Mouse (Mus musculus) heart, embryonic 13.5 days (tissue): ENCODE measurements around the gene Cmtm1. TPM values are rescaled to one million over a fixed set of nuclear protein-coding genes. Genes with fewer than 3 reads are reported as not detected.
A peak's percentile ranks its signal among the peaks of the same experiment; 100 is the strongest.

ENCODE experiments used
- ATAC-seq: fragments of 200-750 bp; cut with Nextera tagmentation; 2 replicates; pipeline ENCODE4 v1.8.0; 2017; ENCODE audit warnings: moderate TSS enrichment; ENCODE audit not compliant: insufficient number of reproducible peaks, low FRiP score, low TSS enrichment; ENCODE audit errors: extremely low read depth
- H3K27ac ChIP-seq: fragments of 300-500 bp; sonication (generic); replicated peaks from 2 replicates; pipeline ENCODE4 v1.5.1; 2015; ENCODE audit warnings: moderate library complexity, mild to moderate bottlenecking, inconsistent platforms
- H3K27me3 ChIP-seq: fragments of 300-500 bp; sonication (generic); replicated peaks from 2 replicates; pipeline ENCODE4 v1.6.1; 2015; ENCODE audit warnings: mild to moderate bottlenecking, inconsistent platforms
- H3K36me3 ChIP-seq: fragments of 300-500 bp; sonication (generic); 2 replicates; pipeline ENCODE4 v1.6.1; 2015; ENCODE audit warnings: mild to moderate bottlenecking, inconsistent platforms
- H3K4me1 ChIP-seq: fragments of 300-500 bp; sonication (generic); 2 replicates; pipeline ENCODE4 v1.6.1; 2015; ENCODE audit warnings: inconsistent platforms
- H3K4me2 ChIP-seq: fragments of 300-500 bp; sonication (generic); 2 replicates; pipeline ENCODE4 v1.6.1; 2015; ENCODE audit warnings: inconsistent platforms, mild to moderate bottlenecking, moderate library complexity
- H3K4me3 ChIP-seq: fragments of 300-500 bp; sonication (generic); 2 replicates; pipeline ENCODE4 v1.5.1; 2015; ENCODE audit warnings: moderate library complexity, mild to moderate bottlenecking, inconsistent platforms
- H3K9ac ChIP-seq: fragments of 300-500 bp; sonication (generic); 2 replicates; pipeline ENCODE4 v1.6.1; 2015; ENCODE audit warnings: inconsistent platforms, mild to moderate bottlenecking, moderate library complexity
- H3K9me3 ChIP-seq: fragments of 300-500 bp; sonication (generic); 2 replicates; pipeline ENCODE4 v1.6.1; 2016; ENCODE audit warnings: inconsistent platforms
- WGBS: fragments of 180-500 bp; shearing (Covaris S2); methylation state at CpG from one replicate; pipeline ENCODE4 v1.1.7; 2015; ENCODE audit warnings: mixed read lengths; 5-methylcytosine and 5-hydroxymethylcytosine counted together
- polyA plus RNA-seq: library from polyadenylated mRNA; unstranded; fragments of >200 nt; fragmentation: Nextera tagmentation; extraction: Ambion mirVana; gene quantifications from 2 replicates; pipeline ENCODE4 v1.2.1, GENCODE M21; 2015

The Cmtm1 gene
- polyA plus RNA-seq, 1 experiment from 2014 or later = not detected

- peaks cover 12% of the 10 kb centered on the region for H3K4me1 ChIP-seq
- H3K27me3 ChIP-seq = no peaks in the 10 kb centered on the region
- no peak for ATAC-seq
- H3K27ac ChIP-seq = no peak overlapping the region
- H3K36me3 ChIP-seq = peaks cover 9% of the 10 kb centered on the region
- no peak overlapping the region for H3K9ac ChIP-seq
- no peaks in the 10 kb centered on the region for H3K9me3 ChIP-seq
- no peak overlapping the region for H3K4me2 ChIP-seq
- WGBS = 86% methylated on average over 3 of the region's 3 CpGs
- H3K4me3 ChIP-seq = no peak overlapping the region
Measured at GRCm38 (mm10) chr8:104253016-104253415, 56.9 kb downstream of the Cmtm1 start.

DNA sequence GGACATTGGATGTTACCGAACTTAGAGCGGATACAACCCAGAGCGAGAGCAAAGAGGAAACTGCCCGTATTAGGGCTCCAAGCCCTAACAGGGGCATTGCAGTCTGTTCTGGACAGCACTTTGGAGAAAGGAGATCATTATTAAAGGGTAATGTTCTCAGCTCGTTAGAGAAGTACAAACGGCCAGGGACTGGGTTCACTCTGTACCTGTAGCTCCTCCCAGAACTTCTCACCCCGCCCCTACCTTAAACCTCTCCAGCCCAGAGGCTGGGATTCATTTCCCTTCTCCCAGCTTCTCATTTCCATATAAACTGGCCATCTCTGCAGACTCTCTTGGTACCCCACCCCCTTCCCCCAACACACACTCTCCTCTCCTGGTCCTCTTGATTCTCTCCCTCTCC lies 58.5 kb downstream of the Cmtm1 start:
- Histone ChIP-seq H3K27ac (peak overlapping the region; percentile 71; the same call in 1 of the 2 replicates), H3K9ac (peak overlapping the region; percentile 88), H3K4me2 (peak overlapping the region; percentile 76), H3K4me1 (peaks cover 25% of the 10 kb centered on the region), H3K9me3 (no peaks in the 10 kb centered on the region), H3K27me3 (no peaks in the 10 kb centered on the region), H3K4me3 (peak overlapping the region; percentile 68), H3K36me3 (0 out of 2 replicates have a peak, but pooled peaks cover 2% of the 10 kb centered on the region)
- WGBS = under 1% methylated on average over 7 of the region's 7 CpGs
- no peak for ATAC-seq

DNA sequence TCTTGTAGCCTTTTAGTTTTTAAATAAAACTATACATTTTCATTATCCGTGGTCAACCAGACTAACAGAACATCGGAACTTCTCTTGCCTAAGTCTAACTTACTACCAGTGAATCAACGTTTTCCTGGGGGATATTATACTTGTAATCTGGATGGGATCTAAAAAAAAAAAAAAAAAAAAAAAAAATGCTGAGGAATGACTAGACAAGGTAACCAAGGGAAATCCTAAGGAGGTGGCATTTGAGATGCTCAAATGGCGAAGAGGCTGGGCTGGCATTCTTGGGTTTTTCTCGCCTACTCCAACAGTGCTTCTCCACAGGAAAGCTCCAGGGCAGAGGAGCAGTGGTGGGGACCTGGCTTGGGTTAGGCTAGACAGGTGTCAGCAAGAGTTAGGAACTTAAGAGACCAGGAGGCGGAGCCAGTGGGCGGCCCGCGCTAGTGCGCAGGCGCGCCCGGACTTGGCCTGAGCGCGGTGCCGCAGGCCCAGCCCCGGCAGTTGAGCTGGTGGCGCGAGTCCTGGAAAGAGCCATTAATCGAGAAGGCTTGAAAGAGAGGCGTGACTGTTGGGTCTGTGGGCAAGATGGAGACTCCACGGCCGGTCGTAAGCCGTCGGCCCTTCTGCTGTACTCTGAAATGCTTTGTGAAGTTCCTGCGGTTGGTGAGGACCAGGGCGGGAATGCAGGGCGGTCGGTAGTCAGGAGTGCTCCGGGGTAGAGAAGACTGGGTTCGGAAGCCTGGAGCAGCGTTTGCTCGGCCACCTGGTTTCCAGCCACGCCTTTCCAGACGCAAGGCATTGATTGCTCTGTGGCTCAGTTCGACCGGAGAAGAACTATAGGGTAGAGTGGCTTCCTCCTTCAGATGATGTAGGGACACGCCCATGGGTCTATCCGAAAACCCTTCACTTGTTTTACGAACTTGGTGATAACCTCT lies 59.2 kb downstream of the Cmtm1 start, which contains the start of gene Cklf:
Gene Cklf (plus strand): TSS at position 423 of the 929 bp plus-strand sequence.
- peak; percentile 72 for ATAC-seq
- Histone ChIP-seq H3K9ac (peak within 1 kb of the TSS; percentile 88), H3K4me3 (peak within 1 kb of the TSS; percentile 68), H3K27ac (peak within 1 kb of the TSS; percentile 71), H3K9me3 (no peaks in the 10 kb centered on the region), H3K4me2 (peak within 1 kb of the TSS; percentile 76), H3K4me1 (peaks cover 25% of the 10 kb centered on the region), H3K36me3 (0 out of 2 replicates have a peak, but pooled peaks cover 4% of the 10 kb centered on the region), H3K27me3 (no peaks in the 10 kb centered on the region)
- WGBS = 3% methylated on average over 41 of the region's 41 CpGs

DNA sequence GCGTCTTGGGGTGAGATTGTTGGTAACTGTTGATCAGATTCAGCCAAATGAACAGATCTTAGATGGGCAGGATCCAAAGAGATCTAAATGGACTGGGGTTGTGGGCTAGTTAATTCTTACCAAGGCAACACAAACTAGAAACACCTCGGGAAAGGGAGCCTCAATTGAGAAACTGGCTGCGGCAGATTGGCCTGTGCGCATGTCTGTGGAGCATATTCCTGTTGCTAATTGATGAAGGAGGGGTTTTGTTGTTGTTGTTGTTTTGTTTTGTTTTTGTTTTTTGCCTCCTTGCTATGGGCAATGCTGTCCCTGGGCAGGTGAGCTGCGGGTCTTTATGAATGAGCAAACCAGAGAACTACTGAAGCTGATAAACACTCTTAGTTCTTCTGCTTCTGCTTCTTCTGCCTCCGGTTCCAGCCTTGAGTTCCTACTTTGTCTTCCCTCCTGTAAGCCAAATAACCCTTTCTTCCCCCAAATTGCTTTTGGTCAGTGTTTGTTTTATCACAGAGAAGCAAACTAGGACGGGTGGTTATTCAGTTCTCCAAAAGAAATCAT lies 60.4 kb downstream of the Cmtm1 start:
- H3K4me3 ChIP-seq = no peak overlapping the region
- no peaks in the 10 kb centered on the region for H3K27me3 ChIP-seq
- H3K4me2 ChIP-seq = no peak overlapping the region

GRCm38 (mm10) chr8:104248276-104248675 lies 61.7 kb downstream of the Cmtm1 start, which contains the start of gene Tk2:
Gene Tk2, minus strand, starts transcription at chr8:104248558.
- Histone ChIP-seq H3K4me2 (peak within 1 kb of the TSS; percentile 88), H3K27ac (0 out of 2 replicates have a peak within 1 kb of the TSS, but pooled peaks have one; percentile 20), H3K36me3 (peaks cover 24% of the 10 kb centered on the region), H3K9ac (peak within 1 kb of the TSS; percentile 87), H3K4me1 (peaks cover 25% of the 10 kb centered on the region), H3K4me3 (peak within 1 kb of the TSS; percentile 78), H3K27me3 (no peaks in the 10 kb centered on the region), H3K9me3 (no peaks in the 10 kb centered on the region)
- ATAC-seq = peak; percentile 78
- WGBS = under 1% methylated on average over 28 of the region's 28 CpGs

More for the DNA sequence above, 60.4 kb downstream of the Cmtm1 start:
- H3K9me3 ChIP-seq = no peaks in the 10 kb centered on the region
- H3K9ac ChIP-seq = no peak overlapping the region
- H3K27ac ChIP-seq = no peak overlapping the region
- no peak for ATAC-seq
- WGBS = 80% methylated on average over 7 of the region's 7 CpGs
- peaks cover 13% of the 10 kb centered on the region for H3K36me3 ChIP-seq
- peaks cover 25% of the 10 kb centered on the region for H3K4me1 ChIP-seq

DNA sequence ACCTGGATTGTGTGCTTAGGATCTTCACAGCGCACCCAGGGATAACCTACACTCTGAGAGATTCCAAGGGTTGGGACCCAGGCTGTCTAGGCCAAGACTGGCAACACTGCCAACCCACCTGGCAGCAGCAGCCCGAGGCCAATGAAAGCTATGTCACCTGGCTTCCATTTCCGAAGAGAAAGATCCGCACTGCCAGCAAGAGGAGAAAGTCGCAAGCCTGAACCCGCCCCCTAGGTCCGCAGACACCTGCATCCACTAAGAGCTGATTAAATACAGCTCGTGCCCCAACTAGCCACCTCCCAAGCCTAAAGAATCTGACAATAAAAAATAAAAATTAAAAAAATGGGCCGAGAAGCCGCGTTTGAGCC lies 62.1 kb downstream of the Cmtm1 start:
- WGBS = 3% methylated on average over 11 of the region's 11 CpGs
- Histone ChIP-seq H3K4me2 (peak overlapping the region; percentile 88), H3K4me3 (peak overlapping the region; percentile 78), H3K27ac (no peak overlapping the region), H3K27me3 (no peaks in the 10 kb centered on the region), H3K9me3 (no peaks in the 10 kb centered on the region), H3K9ac (peak overlapping the region; percentile 87), H3K4me1 (peaks cover 25% of the 10 kb centered on the region), H3K36me3 (peaks cover 28% of the 10 kb centered on the region)
- ATAC-seq = no peak

DNA sequence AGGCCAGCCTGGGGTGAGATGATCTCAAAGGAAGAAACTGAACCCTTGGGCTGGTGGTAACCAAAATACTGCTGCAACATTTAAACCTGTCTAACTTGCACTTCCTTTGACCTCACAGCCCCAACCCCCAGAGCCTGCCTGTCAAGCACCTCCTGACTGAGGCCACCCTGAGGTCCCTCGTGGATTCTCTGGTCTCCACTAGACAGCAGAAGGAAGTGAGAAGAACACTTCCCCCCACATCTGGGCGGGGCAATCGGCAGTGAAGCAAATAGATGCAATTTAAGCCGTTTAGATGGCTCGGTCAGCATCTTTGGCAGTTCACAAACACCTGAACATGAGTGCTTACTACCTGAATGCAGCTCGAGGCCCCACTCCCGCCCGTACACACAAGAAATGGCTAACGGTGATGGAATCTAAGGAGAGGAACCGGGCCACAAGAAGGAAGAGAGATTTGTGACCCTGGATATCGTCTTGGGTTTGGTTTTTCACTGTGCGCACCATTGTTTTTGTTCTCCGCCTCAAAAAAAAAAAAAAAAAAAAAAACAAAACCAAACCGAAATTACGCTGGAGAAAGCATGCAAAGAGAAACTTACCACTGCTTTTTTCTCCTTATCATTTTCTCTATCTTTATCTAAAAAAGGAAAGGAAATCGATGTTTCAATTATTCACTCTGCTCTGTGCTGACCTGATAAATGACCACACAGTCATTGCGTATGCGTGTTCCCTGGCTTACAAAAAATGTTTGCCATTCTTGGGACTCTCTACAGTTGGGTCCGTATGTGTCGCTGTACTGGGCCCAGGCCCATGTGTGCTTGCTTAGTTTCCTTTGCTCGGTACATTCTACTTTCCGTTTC lies 62.7 kb downstream of the Cmtm1 start:
- WGBS = 67% methylated on average over 22 of the region's 22 CpGs
- Histone ChIP-seq H3K4me1 (peaks cover 25% of the 10 kb centered on the region), H3K36me3 (peaks cover 34% of the 10 kb centered on the region), H3K27me3 (no peaks in the 10 kb centered on the region), H3K9me3 (no peaks in the 10 kb centered on the region), H3K4me3 (peak overlapping the region; percentile 78), H3K27ac (no peak overlapping the region), H3K4me2 (peak overlapping the region; percentile 88), H3K9ac (peak overlapping the region; percentile 87)
- ATAC-seq = no peak

GRCm38 (mm10) chr8:104246621-104247020 lies 63.3 kb downstream of the Cmtm1 start:
- no peak overlapping the region for H3K4me3 ChIP-seq
- H3K4me2 ChIP-seq = no peak overlapping the region
- no peaks in the 10 kb centered on the region for H3K27me3 ChIP-seq
- 84% methylated on average over 4 of the region's 4 CpGs for WGBS
- H3K27ac ChIP-seq = no peak overlapping the region
- H3K36me3 ChIP-seq = peaks cover 40% of the 10 kb centered on the region
- ATAC-seq = no peak
- peaks cover 21% of the 10 kb centered on the region for H3K4me1 ChIP-seq
- H3K9ac ChIP-seq = peak overlapping the region; percentile 33
- H3K9me3 ChIP-seq = no peaks in the 10 kb centered on the region

Other genes with a start within 250 kb of the Cmtm1 start
- gene Cdh5, start 208.5 kb downstream of the Cmtm1 start, polyA plus RNA-seq = 47.9 and 49.9 TPM in 2 replicates
- 0.55 and 0.65 TPM in 2 replicates for gene Bean1, start 139.7 kb downstream of the Cmtm1 start, polyA plus RNA-seq
- 10.3 and 10.8 TPM in 2 replicates for gene Tk2, start 61.6 kb downstream of the Cmtm1 start, polyA plus RNA-seq
- 25.6 and 35.1 TPM in 2 replicates for gene Cklf, start 59.3 kb downstream of the Cmtm1 start, polyA plus RNA-seq
- gene Cmtm2a, start 17.0 kb downstream of the Cmtm1 start, polyA plus RNA-seq = not detected in 2 replicates
- gene Gm45711, start 64 bp downstream of the Cmtm1 start, polyA plus RNA-seq = not detected in 2 replicates
- not detected in 2 replicates for gene Gm11020, start 11.4 kb upstream of the Cmtm1 start, polyA plus RNA-seq
- gene Cmtm2b, start 12.1 kb upstream of the Cmtm1 start, polyA plus RNA-seq = not detected in 2 replicates
- 95.9 and 100 TPM in 2 replicates for gene Cmtm3, start 29.3 kb upstream of the Cmtm1 start, polyA plus RNA-seq
- gene Cmtm4, start 85.7 kb upstream of the Cmtm1 start, polyA plus RNA-seq = 1.2 and 1.6 TPM in 2 replicates
- 45.0 and 51.1 TPM in 2 replicates for gene Dync1li2, start 132.9 kb upstream of the Cmtm1 start, polyA plus RNA-seq
- 0.05 and 0.15 TPM in 2 replicates for gene Terb1, start 199.8 kb upstream of the Cmtm1 start, polyA plus RNA-seq
- 71.5 and 73.8 TPM in 2 replicates for gene Nae1, start 224.5 kb upstream of the Cmtm1 start, polyA plus RNA-seq
- gene Car7, start 224.5 kb upstream of the Cmtm1 start, polyA plus RNA-seq = 0.80 and 1.4 TPM in 2 replicates